Mouse (Mus musculus) thymus, postnatal 14 days (tissue): ENCODE measurements around the gene Coa4.

Experiments
- DNase-seq: peaks from one replicate; pipeline ENCODE4 v3.0.0; 2021

Coa4 gene

GRCm38 (mm10) chr7:100504740-100505487 lies 32.0 kb upstream of the Coa4 start:
- DNase-seq: no peak

GRCm38 (mm10) chr7:100506494-100506893 lies 30.4 kb upstream of the Coa4 start:
- no peak for DNase-seq

- DNase-seq: no peak
These were observed 28.2 kb upstream of the Coa4 start for GRCm38 (mm10) chr7:100508670-100509069.

DNA sequence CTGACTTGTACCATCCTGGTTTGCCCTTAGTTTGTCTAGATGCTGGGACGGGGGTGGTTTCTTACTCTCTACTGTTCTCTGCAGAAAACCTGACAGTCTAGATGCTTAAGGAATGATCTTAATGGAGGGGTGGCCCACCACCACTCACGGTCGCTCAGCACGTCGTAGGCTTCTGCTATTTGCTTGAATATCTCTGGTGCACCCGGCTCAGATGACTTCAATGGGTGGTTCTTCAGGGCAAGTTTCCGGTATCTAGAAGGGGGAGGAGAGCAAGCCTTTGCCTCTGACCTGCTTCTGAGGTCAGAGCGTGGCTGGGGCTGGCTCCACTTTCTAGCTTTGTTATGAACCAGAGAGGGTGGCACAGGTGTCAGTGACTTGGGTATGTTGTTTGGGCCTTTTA lies 25.3 kb upstream of the Coa4 start:
- no peak for DNase-seq

DNA sequence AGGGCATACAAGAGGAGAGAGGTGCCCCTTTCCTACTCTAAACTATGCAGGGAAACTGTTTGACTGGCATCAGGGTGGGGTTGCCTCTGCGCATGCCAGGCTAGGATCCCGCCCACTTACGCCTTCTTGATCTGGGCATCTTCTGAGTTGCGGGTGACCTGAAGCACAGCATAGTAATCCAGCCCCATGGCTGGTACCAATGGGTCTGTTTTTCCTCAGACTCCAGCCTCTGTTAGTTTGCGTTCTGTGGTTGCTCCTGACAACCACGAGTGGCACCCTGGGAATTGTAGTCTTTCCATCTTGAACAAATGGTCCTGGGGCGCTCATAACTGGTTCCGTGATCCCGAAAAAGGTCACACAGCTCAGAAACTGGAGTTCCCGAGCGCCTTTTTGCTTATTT lies 22.3 kb upstream of the Coa4 start, which contains the start of gene Dnajb13:
TSS of gene Dnajb13 (minus strand) at position 388 of the 400 bp plus-strand sequence.
- no peak for DNase-seq

DNA sequence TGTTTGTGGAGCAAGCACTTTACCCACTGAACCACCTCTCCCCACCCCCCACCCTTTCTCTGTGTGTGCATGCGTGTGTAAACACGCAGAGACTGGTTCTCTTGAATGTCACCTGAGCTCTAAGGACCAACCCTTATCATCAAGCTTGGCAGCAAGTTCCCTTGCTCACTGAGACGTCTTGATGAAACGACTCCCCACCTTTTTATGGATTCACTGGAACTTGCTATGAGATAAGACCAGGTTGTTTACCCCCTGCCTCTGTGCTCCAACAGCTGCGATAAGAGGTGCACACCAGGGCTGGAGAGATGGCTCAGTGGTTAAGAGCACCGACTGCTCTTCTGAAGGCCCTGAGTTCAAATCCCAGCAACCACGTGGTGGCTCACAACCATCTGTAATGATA lies 16.7 kb upstream of the Coa4 start:
- DNase-seq: no peak

DNA sequence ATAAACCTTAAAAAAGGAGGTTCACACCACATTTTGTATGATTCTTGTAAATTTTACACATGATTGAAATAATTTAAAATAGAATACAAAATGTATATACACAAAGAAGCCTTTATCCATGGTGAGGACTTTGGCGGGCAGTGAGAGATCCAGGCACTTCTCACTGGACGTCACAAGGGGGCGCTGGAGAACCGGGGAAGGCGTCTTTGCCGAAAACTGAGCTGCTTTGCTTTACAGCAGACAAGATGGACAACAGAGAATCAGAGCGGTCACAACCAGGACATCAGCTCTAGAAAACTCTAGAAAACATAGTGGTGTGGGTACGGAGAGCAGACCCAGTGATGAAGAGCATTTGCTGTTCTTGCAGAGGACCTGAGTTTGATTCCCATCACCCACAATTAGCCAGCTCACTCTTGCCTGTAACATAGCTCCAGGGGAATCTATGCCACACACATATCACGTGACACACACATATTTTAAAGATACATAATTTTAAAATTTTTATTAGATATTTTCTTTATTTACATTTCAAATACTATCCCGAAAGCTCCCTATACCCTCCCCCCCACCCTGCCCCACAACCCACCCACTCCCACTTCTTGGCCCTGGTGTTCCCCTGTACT lies 16.1 kb upstream of the Coa4 start:
- peak; percentile 81 for DNase-seq

DNA sequence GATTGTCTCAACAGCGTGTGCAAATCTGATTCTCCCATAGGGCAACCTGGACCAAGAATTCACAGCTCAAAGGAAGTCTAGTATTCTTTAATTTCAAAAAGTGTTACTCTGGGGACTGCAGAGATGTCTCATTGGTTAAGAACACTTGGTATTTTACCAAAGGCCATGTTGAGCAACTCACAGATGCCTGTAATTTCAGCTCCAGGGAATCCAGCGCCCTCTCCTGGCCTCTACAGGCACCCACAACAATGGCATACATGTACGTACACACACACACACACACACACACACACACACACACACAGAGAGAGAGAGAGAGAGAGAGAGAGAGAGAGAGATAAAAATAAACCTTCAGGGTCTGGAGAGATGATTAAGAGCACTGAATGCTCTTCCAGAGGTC lies 14.6 kb upstream of the Coa4 start:
- DNase-seq: no peak

DNA sequence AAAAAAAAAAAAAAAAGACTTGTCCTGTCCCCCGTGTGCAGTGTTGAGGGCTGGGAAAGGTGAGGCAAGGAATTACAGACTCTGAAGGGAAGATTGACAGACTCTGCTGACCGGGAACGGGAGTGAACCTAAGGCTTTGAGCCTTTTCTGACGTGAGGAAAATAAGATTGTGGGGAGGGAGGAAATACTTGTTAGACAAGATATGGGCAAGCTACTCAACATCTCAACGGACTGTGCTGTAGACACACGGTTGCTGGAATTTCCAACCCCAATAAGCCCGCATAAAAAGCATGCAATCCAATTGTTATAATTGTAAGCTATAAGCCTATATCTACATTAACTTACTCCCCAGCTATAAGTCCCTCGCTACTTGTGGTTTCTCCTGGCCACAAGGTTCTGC lies 12.2 kb upstream of the Coa4 start:
- DNase-seq: no peak

GRCm38 (mm10) chr7:100530766-100531165 lies 6.1 kb upstream of the Coa4 start:
- DNase-seq: no peak

DNA sequence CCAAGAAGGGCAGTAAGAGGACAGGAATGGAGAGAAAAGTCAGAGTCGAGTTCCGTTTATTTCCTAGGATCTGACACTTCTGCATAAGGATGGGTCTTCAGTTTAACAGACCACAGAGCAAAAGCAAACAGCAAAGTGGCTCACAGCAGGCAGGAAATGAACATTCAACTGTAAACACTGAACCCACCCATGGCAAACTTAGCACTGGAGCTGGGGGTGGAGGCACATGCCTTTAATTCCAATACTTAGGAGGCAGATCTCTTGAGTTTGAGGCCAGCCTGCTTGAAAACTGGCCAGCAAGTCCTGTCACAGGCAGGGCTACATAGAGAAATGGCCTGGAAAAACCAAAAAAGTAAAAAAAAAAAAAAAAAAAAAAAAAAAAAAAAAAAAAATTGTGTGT lies 3.4 kb upstream of the Coa4 start:
- no peak for DNase-seq

- no peak for DNase-seq
These were observed 2.7 kb upstream of the Coa4 start for GRCm38 (mm10) chr7:100534216-100534615.

GRCm38 (mm10) chr7:100535831-100536230 lies 1.0 kb upstream of the Coa4 start:
- no peak for DNase-seq

DNA sequence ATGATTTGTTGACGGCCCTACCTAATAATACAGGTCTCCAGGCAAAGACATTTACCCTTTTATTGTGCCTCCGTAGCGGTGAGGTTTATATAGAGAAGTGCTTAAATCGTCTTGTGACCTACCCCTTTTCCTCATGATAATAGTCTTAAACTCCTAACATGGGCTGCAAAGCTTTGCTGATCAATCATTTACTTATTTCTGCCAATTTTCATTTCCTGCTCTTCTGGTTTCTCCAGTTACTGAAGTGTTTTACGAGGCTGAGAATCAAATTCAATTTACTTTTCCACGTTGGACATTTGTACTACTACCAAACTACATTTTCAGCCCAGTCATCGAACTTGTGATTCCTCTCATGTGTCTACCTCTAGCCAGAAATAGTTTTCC lies 640 bp downstream of the Coa4 start:
- no peak for DNase-seq

GRCm38 (mm10) chr7:100539516-100539915 lies 2.6 kb downstream of the Coa4 start:
- no peak for DNase-seq

DNA sequence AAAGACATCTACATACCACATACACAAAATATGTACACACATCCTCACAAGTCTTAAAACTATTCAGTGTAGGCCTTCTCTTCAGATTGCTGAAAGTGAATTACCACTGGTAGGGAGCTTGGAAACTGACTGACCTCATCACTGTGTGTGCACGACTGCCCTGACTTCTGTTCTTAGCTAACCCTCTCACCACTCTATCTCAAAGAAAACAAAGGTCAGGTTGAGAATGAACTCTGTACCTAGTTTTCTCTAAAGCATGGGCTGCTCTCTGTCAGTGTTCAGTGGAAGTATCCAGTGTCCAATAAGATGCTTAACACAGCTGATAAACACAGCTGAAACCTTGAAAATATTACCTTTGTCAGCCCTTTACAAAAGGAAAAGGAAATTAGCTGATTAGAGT lies 7.6 kb downstream of the Coa4 start:
- DNase-seq: no peak

GRCm38 (mm10) chr7:100547631-100548030 lies 10.8 kb downstream of the Coa4 start:
- DNase-seq: no peak

DNA sequence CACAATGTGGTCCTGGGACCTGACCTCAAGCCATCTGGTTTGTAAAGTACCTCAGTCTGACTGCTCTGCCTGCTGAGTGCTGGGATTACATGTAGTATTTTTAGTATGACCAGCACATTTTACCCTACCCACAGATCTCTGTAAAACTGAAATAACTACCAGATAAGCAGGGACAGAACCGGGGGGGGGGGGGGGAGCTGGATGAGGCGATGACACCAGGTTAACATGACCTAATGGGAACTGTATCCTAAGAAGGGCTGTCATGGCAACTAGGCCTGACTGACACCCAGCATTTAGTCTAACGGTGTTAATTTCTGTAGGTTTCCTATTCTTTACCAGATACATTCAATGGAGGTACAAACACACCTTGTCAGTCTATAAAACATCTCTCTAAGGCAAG lies 12.9 kb downstream of the Coa4 start:
- no peak for DNase-seq

- no peak for DNase-seq
These were observed 13.6 kb downstream of the Coa4 start for GRCm38 (mm10) chr7:100550338-100551007.

DNA sequence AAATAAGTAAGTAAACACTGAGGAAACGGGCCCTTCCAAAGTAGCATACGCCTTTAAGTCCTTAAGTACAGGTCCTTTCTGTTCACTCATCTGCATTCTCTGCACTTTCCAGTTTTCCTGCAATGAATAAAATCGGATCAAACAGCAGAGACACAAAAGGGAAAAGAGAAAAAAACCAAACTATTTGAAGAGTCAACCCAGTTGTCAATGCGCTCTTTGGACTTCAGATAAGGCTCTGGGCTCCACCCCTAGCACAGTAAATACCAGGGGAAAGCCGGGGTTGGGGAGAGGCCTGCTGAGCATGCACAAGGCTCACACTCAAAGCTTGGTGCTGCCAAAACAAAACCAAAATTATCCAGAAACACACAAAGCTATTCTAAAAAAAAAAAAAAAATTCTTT lies 18.1 kb downstream of the Coa4 start:
- DNase-seq: no peak

DNA sequence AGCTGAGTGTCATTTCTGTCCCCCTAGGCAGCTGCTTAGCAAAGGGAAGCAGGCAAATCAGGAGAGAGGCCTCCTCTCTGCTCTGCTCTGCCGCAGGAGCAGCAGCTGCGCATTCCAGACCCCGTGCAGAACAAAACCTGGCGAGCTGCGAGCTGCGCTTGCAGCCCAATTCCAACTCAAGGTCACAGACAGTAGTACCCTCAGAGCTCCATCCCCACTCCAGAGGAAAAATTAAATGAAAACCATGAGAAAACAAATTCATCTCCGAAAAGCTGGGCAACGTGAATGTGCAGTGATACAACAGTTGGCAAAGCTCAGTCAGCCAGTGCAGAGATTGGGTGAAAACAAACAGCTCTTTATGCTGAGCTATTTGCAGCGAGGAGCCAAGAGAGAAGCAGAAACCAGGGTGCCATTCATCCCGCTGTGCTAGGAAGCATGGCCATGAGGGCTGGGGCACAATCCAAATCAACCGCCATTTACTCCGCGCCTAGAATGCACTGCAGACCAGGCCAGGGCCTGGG lies 18.6 kb downstream of the Coa4 start:
- no peak for DNase-seq

- DNase-seq: no peak
These were observed 20.4 kb downstream of the Coa4 start for GRCm38 (mm10) chr7:100557241-100557640.

GRCm38 (mm10) chr7:100559331-100559730 lies 22.5 kb downstream of the Coa4 start:
- DNase-seq: no peak
